Mouse (Mus musculus) thymus, adult 18-20 months (tissue): ENCODE measurements around the gene Fbxw13.
"Not testable (repeated sequence)": the region's sequence is repeated elsewhere in the genome, so short reads cannot be mapped to it uniquely, and the experiment has no call there.

Experiments used
- DNase-seq, 2 experiments: peaks; one replicate each; pipeline ENCODE4 v3.0.0; 2022; ENCODE audit warnings: mixed read lengths in 2 of 2

Gene Fbxw13

GRCm38 (mm10) chr9:109195875-109196274 is at the start of gene Fbxw13:
Gene Fbxw13 (minus strand): TSS chr9:109195975.
- not testable (repeated sequence) for DNase-seq

- no peak for DNase-seq
Measured at GRCm38 (mm10) chr9:109234654-109235053, 38.9 kb upstream of the Fbxw13 start, which contains the start of gene Fbxw20. Gene Fbxw20 (minus strand): TSS chr9:109234754.

DNA sequence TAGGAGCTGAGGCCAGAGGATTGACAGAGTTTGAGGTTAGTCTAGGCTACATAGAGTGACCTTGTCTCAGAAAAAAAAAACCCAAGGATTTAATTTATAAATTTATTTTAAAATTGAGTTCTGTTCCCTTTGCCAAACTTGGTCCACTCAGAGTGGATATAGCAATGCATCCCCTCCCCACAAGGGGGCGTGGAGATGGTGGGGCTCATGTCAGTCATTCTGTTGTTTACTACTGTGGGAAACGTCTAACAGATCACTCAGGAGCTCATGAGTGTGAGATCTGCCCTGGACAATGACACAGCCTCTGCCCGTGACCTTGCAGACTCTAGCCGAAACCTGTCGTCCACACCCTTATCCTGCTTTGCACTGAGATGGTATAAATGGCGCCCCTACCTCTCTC is 22.7 kb upstream of the Fbxw13 start:
- no peak for DNase-seq

DNA sequence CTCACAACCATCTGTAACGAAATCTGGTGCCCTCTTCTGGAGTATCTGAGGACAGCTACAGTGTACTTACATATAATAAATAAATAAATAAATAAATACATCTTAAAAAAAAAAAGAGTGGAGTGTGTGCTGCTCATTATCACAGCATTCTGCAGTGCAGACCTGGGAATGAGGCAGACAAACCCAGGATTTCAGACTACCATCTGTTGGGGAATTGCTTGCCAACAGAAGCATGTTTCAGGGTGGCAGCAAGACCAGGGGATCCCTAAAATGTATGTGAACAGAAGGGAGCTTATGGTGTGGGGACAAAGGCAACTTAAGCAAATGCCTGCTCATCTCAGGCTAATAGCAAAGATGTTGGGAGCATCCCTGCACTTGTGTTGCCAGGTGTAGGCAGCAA is 5.6 kb upstream of the Fbxw13 start:
- DNase-seq: not testable (repeated sequence)

GRCm38 (mm10) chr9:109200349-109200748 is 4.6 kb upstream of the Fbxw13 start:
- DNase-seq: no peak

GRCm38 (mm10) chr9:109199353-109199752 is 3.6 kb upstream of the Fbxw13 start:
- DNase-seq: no peak

DNA sequence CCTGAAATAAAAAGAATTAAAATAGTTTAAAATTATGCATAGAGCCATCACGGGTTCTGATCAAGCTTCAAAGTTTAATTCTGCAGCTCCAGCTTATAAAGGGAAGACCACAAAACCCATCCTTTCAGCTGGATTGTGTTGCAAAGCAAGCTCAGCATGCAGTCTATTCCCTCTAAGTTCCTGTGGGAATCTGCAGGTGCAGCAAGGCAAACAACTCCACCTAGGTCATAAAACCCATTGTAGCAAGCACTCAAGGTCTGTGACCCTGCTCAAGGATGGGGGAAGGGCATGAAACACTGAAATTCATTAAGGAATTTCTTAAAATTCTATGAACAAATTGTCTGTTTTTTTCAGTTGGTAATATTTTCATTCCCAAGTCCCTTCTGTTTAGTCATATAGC is 18.6 kb downstream of the Fbxw13 start:
- DNase-seq: no peak

DNA sequence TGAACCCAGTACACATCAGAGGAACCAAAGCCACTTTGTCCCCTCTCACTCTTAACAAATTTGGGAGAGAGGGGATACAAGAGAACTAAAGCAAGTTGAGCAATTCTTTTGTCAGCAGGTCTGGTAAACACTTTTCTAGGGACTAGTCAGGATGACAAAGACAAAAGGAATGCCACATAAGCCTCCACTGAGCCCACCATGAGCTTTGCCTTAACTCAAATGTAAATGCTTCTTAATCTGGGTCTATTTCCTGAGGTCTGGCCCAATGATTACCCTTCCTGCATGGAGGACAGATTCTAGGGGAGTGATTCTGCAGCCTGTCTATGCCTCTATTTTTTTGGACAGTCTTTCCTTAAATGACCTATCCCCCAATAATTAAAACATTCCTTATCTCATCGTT is 19.5 kb downstream of the Fbxw13 start:
- DNase-seq: no peak

- no peak for DNase-seq
Measured at GRCm38 (mm10) chr9:109167316-109167715, 28.5 kb downstream of the Fbxw13 start.

GRCm38 (mm10) chr9:109161941-109162340 is 33.8 kb downstream of the Fbxw13 start, which contains the start of gene Fbxw21:
Gene Fbxw21 (minus strand): TSS chr9:109162041.
- DNase-seq: no peak

DNA sequence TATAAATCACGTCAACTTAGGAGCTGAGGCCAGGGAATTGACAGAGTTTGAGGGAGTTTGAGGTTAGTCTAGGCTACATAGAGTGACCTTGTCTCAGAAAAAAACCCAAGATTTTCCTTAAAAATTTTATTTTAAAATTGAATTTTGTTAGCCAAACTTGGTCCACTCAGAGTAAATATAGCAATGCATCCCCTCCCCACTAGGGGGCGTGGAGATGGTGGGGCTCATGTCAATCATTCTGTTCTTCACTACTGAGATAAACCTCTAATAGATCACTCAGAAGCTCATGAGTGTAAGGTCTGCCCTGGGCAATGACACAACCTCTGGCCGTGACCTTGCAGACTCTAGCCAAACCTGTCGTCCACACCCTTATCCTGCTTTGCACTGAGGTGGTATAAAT is 55.4 kb downstream of the Fbxw13 start:
- not testable (repeated sequence) for DNase-seq

DNA sequence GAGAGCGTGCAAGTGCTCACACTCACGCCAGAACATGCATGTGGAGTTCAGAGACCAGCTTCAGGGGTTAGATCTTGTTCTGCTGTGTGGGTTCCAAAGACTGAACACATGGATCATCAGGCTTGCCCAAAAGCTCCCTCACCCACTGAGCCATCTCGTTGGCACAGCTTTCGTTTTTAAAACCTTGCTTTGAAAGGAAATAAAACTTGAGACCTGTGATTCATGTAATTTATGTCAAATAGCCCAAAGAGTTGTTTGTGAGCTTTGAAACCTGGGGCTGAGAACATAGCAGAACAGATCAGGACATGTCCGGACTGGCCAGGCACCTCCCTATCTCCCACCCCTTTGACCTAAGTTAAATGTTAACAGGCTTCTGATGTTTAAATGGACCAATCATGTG is 65.7 kb downstream of the Fbxw13 start:
- DNase-seq: no peak
